Mouse (Mus musculus): Measurements from ENCODE around the gene Mpnd.

GRCm38 (mm10) chr17:56055945-56056678 lies 50.6 kb downstream of the Mpnd start:
- TF ChIP-seq CTCF (IDR thresholded peaks at IDR 0.05; ENCODE audit: control insufficient read depth, insufficient read depth, insufficient read length) (no peak), MAX (IDR thresholded peaks at IDR 0.05) (no peak), FOSL1 (IDR thresholded peaks at IDR 0.05; ENCODE audit: insufficient read depth, low read length, poor library complexity, severe bottlenecking) (no peak)

Data from C2C12 (cell line).